Mouse (Mus musculus): ENCODE data around the gene Rhod. TPM values are rescaled to one million over a fixed set of nuclear protein-coding genes. Genes with fewer than 3 reads are reported as not detected.
"Not testable (repeated sequence)": the region's sequence is repeated elsewhere in the genome, so short reads cannot be mapped to it uniquely, and the experiment has no call there.

The Rhod gene
- total and polyA plus RNA-seq, 3 experiments = 0.06 TPM; not detected in 2

DNA sequence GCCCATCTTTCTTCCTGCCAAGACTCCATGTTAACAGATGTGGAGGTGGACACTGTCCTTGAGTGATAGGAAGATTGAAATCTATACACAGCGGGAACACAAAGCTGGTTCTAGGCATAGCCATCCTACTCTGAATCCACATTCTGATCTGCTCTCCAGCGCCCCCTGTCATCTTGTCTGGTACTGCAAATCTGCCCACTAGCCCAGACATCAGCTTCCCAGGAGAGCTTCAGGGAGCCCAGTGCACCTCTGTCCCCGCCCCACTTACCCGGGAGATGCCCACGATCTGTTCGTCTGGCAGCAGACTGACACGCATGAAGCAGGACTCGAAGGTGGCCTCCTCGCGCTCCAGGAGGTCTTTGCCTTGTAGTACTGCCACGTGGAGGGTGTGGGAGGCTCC lies 17.0 kb upstream of the Rhod start:
- Histone ChIP-seq H3K9ac (ENCODE audit: control insufficient read depth, low read depth, low read length, poor library complexity, severe bottlenecking) (no peak overlapping the region), H3K9me3 (replicated peaks; ENCODE audit: insufficient read depth, low read length) (no peaks in the 10 kb centered on the region), H3K79me2 (ENCODE audit: control insufficient read depth, insufficient read depth, low read length, poor library complexity) (no peaks in the 10 kb centered on the region), H3K4me3 (ENCODE audit: control insufficient read depth in 1 of 2, insufficient read depth in 1 of 2, low read depth in 2 of 2, low read length in 2 of 2) (no peak overlapping the region), H3K27me3 (ENCODE audit: control insufficient read depth in 1 of 2, insufficient read depth in 2 of 2, low read length in 2 of 2) (peaks cover 3 to 5% of the 10 kb centered on the region in 2 experiments; a peak in 3 of 4 replicates), H3K36me3 (ENCODE audit: control insufficient read depth in 1 of 2, insufficient read depth in 2 of 2, low read length in 2 of 2) (no peaks in the 10 kb centered on the region), H3K4me1 (ENCODE audit: control insufficient read depth in 1 of 2, insufficient read depth in 2 of 2, low read length in 2 of 2) (0 out of 4 replicates have a peak, but pooled peaks cover 0 to 3% of the 10 kb centered on the region in 2 experiments), H3K27ac (ENCODE audit: control insufficient read depth, low read depth, low read length) (no peak overlapping the region)
- DNase-seq (ENCODE audit: low read depth, low spot score) = peak; percentile 66
- peak; percentile 35 for TF ChIP-seq SMC3 (IDR thresholded peaks at IDR 0.05; ENCODE audit: low read depth, low read length)
- TF ChIP-seq TBP (IDR thresholded peaks at IDR 0.05; ENCODE audit: low read depth, low read length) = no peak
- TF ChIP-seq KAT2A (conservative IDR thresholded peaks at IDR 0.05; ENCODE audit: low read depth, low read length) = no peak
- TF ChIP-seq TCF12 (IDR thresholded peaks at IDR 0.05; ENCODE audit: low read depth, low read length) = no peak
- no peak for TF ChIP-seq ZMIZ1 (IDR thresholded peaks at IDR 0.05; ENCODE audit: low read depth, low read length)
- peak; percentile 80 to 92 (median 83) for TF ChIP-seq CTCF (IDR thresholded peaks at IDR 0.05 in 2 of 3, conservative IDR thresholded peaks at IDR 0.05 in 1 of 3; ENCODE audit: control insufficient read depth in 1 of 3, insufficient read depth in 1 of 3, low read depth in 2 of 3, low read length in 3 of 3, poor library complexity in 1 of 3, severe bottlenecking in 1 of 3)
- TF ChIP-seq ZC3H11A (IDR thresholded peaks at IDR 0.05; ENCODE audit: low read depth, low read length) = no peak
- no peak for TF ChIP-seq USF2 (IDR thresholded peaks at IDR 0.05; ENCODE audit: borderline replicate concordance in 1 of 2, insufficient read depth in 1 of 2, low read depth in 1 of 2, low read length in 2 of 2)
- peak; percentile 15 for TF ChIP-seq RAD21 (IDR thresholded peaks at IDR 0.05; ENCODE audit: low read depth, low read length)
- TF ChIP-seq HCFC1 (IDR thresholded peaks at IDR 0.05; ENCODE audit: low read depth, low read length) = no peak

DNA sequence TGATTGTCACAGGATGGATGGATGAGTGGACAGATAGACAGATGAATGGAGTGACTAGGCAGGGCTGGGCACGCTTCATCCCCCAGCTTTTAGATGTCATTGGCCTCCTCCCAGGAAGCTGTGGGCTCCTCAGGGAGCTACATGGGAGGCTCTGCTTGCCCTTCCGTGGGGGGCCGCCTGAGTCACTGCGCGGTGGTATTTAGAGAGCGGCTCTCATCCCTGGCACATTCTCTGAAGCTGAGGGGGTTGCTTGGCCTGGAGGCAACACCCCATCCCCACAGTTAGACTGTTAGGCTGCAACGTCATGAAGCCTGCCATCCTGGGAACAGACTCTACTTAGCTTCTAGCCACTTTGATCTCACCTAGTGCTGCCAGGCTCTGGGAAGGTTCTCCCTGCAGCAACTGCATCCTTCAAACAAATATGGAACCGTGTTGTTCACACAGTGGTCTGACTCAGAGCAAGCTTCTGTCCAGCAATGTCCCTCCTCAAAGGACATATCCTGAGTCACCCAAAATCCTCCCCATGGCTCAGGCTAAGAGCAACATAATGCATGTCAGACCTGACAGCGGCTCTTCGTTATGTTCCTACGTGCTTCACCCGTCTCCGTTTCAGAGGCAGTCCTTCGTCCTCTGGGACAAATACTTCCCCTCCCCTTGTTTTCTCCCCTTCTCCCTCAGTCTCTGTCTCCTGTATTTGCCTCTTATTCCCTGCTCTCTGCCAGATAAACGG lies 16.0 kb upstream of the Rhod start:
- H3K9me3 ChIP-seq (replicated peaks; ENCODE audit: insufficient read depth, low read length) = no peaks in the 10 kb centered on the region
- no peaks in the 10 kb centered on the region for H3K79me2 ChIP-seq (ENCODE audit: control insufficient read depth, insufficient read depth, low read length, poor library complexity)
- no peak for TF ChIP-seq USF2 (IDR thresholded peaks at IDR 0.05; ENCODE audit: borderline replicate concordance in 1 of 2, insufficient read depth in 1 of 2, low read depth in 1 of 2, low read length in 2 of 2)
- no peak for TF ChIP-seq ZC3H11A (IDR thresholded peaks at IDR 0.05; ENCODE audit: low read depth, low read length)
- TF ChIP-seq TCF12 (IDR thresholded peaks at IDR 0.05; ENCODE audit: low read depth, low read length) = no peak
- TF ChIP-seq MXI1 (IDR thresholded peaks at IDR 0.05; ENCODE audit: low read depth, low read length) = no peak
- no peak for TF ChIP-seq JUND (IDR thresholded peaks at IDR 0.05; ENCODE audit: low read depth, low read length)
- TF ChIP-seq ELF1 (IDR thresholded peaks at IDR 0.05; ENCODE audit: low read depth, low read length) = no peak
- TF ChIP-seq TAL1 (IDR thresholded peaks at IDR 0.05; ENCODE audit: low read length) = no peak
- no peak for TF ChIP-seq CHD2 (IDR thresholded peaks at IDR 0.05; ENCODE audit: low read length)
- TF ChIP-seq MAZ (IDR thresholded peaks at IDR 0.05; ENCODE audit: low read depth, low read length) = no peak
- no peak for TF ChIP-seq MEF2A (IDR thresholded peaks at IDR 0.05; ENCODE audit: extremely low read depth, insufficient replicate concordance, low read depth, low read length, poor library complexity, severe bottlenecking)
- no peak for TF ChIP-seq ZKSCAN1 (IDR thresholded peaks at IDR 0.05; ENCODE audit: low read depth, low read length)
- TF ChIP-seq POLR2AphosphoS5 (IDR thresholded peaks at IDR 0.05; ENCODE audit: borderline replicate concordance, low read depth, low read length) = no peak
- TF ChIP-seq CHD1 (IDR thresholded peaks at IDR 0.05; ENCODE audit: low read depth, low read length) = no peak
- TF ChIP-seq POLR2A (IDR thresholded peaks at IDR 0.05; ENCODE audit: control insufficient read depth in 1 of 2, insufficient read depth in 1 of 2, low read depth in 1 of 2, low read length in 2 of 2, poor library complexity in 1 of 2) = no peak
- TF ChIP-seq SIN3A (IDR thresholded peaks at IDR 0.05; ENCODE audit: low read length) = no peak
- no peak for TF ChIP-seq USF1 (IDR thresholded peaks at IDR 0.05; ENCODE audit: low read depth, low read length)
- peaks cover 4 to 5% of the 10 kb centered on the region in 2 experiments; a peak in 3 of 4 replicates for H3K27me3 ChIP-seq (ENCODE audit: control insufficient read depth in 1 of 2, insufficient read depth in 2 of 2, low read length in 2 of 2)
- H3K9ac ChIP-seq (ENCODE audit: control insufficient read depth, low read depth, low read length, poor library complexity, severe bottlenecking) = no peak overlapping the region
- H3K27ac ChIP-seq (ENCODE audit: control insufficient read depth, low read depth, low read length) = no peak overlapping the region
- DNase-seq (ENCODE audit: low read depth, low spot score) = no peak
- H3K36me3 ChIP-seq (ENCODE audit: control insufficient read depth in 1 of 2, insufficient read depth in 2 of 2, low read length in 2 of 2) = no peaks in the 10 kb centered on the region
- H3K4me1 ChIP-seq (ENCODE audit: control insufficient read depth in 1 of 2, insufficient read depth in 2 of 2, low read length in 2 of 2) = 0 out of 4 replicates have a peak, but pooled peaks cover 0 to 3% of the 10 kb centered on the region in 2 experiments
- H3K4me3 ChIP-seq (ENCODE audit: control insufficient read depth in 1 of 2, insufficient read depth in 1 of 2, low read depth in 2 of 2, low read length in 2 of 2) = no peak overlapping the region

DNA sequence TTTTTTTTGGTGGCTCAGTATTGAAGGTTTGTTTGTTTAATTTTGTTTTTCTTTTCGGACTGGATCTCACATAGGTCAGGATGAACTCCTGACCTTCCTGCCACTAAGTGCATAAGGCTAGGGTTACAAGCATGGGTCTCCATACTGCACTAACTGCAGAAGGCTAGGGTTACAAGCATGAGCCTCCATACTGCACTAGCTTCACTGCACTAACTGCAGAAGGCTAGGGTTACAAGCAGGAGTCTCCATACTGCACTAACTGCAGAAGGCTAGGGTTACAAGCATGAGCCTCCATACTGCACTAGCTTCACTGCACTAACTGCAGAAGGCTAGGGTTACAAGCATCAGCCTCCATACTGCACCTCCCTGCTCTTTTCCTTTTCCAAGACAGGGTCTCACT lies 14.8 kb upstream of the Rhod start:
- not testable (repeated sequence) for H3K9ac ChIP-seq (ENCODE audit: control insufficient read depth, low read depth, low read length, poor library complexity, severe bottlenecking); H3K27me3 ChIP-seq (ENCODE audit: control insufficient read depth in 1 of 2, insufficient read depth in 2 of 2, low read length in 2 of 2); H3K9me3 ChIP-seq (replicated peaks; ENCODE audit: insufficient read depth, low read length); H3K27ac ChIP-seq (ENCODE audit: control insufficient read depth, low read depth, low read length); H3K36me3 ChIP-seq (ENCODE audit: control insufficient read depth in 1 of 2, insufficient read depth in 2 of 2, low read length in 2 of 2); DNase-seq (ENCODE audit: low read depth, low spot score); H3K4me1 ChIP-seq (ENCODE audit: control insufficient read depth in 1 of 2, insufficient read depth in 2 of 2, low read length in 2 of 2); H3K4me3 ChIP-seq (ENCODE audit: control insufficient read depth in 1 of 2, insufficient read depth in 1 of 2, low read depth in 2 of 2, low read length in 2 of 2); H3K79me2 ChIP-seq (ENCODE audit: control insufficient read depth, insufficient read depth, low read length, poor library complexity)

Data from MEL (cell line).